Mouse (Mus musculus): ENCODE data around the gene Slc17a5. TPM values are rescaled to one million over a fixed set of nuclear protein-coding genes. Genes with fewer than 3 reads are reported as not detected.

The Slc17a5 gene
- polyA plus RNA-seq (2016; fragmentation: Nextera tagmentation; extraction: Ambion mirVana) = 10.5 and 13.0 TPM in 2 replicates

DNA sequence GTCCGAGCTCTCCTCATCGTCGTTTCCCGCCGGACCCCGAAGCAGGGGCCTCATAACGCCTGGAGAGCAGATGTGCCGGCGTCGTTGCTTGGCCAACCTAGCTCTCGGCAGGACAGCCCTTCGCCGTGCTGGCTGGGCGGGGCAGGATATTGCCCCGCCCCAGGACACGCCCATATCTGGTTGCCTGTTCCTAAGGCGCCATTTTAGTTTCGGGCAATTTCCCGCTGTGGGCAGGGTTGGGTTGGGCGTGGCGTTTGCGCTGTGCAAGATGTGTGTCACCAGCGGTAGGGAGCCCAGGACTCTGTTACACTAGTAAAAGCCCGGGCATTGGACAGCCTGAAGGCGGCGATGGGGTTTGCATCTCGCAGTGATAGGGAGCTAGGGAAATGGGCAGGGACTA is at the start of gene Slc17a5:
Slc17a5 (minus strand) TSS at position 128 of the 400 bp plus-strand sequence.
- Histone ChIP-seq H3K36me3 (peaks cover 16% of the 10 kb centered on the region; the same call in 1 of the 2 replicates), H3K27me3 (ENCODE audit: low read depth, poor library complexity, severe bottlenecking) (no peaks in the 10 kb centered on the region), H3K27ac (peak within 1 kb of the TSS; percentile 92), H3K9me3 (replicated peaks) (no peaks in the 10 kb centered on the region), H3K4me3 (peak within 1 kb of the TSS; percentile 77), H3K4me1 (peaks cover 10% of the 10 kb centered on the region; the same call in 1 of the 2 replicates)
- 0% methylated on average over 27 of the region's 27 CpGs for WGBS
- peak; percentile 98 for DNase-seq (ENCODE audit: low spot score)

- H3K27me3 ChIP-seq (ENCODE audit: low read depth, poor library complexity, severe bottlenecking) = no peaks in the 10 kb centered on the region
- H3K36me3 ChIP-seq = no peaks in the 10 kb centered on the region
- H3K9me3 ChIP-seq (replicated peaks) = no peaks in the 10 kb centered on the region
- WGBS = 93% methylated on average over 3 of the region's 3 CpGs
- 0 out of 2 replicates have a peak, but pooled peaks cover 4% of the 10 kb centered on the region for H3K4me1 ChIP-seq
- no peak overlapping the region for H3K4me3 ChIP-seq
- DNase-seq (ENCODE audit: low spot score) = no peak
- H3K27ac ChIP-seq = no peak overlapping the region
Measured at GRCm38 (mm10) chr9:78633976-78634375, 46.1 kb upstream of the Slc17a5 start.

- H3K27ac ChIP-seq = no peak overlapping the region
- no peak for DNase-seq (ENCODE audit: low spot score)
- no peaks in the 10 kb centered on the region for H3K36me3 ChIP-seq
- H3K4me3 ChIP-seq = no peak overlapping the region
- 0 out of 2 replicates have a peak, but pooled peaks cover 4% of the 10 kb centered on the region for H3K4me1 ChIP-seq
- WGBS = 89% methylated on average over 6 of the region's 6 CpGs
- H3K27me3 ChIP-seq (ENCODE audit: low read depth, poor library complexity, severe bottlenecking) = no peaks in the 10 kb centered on the region
- no peaks in the 10 kb centered on the region for H3K9me3 ChIP-seq (replicated peaks)
Measured at GRCm38 (mm10) chr9:78631755-78632434, 44.1 kb upstream of the Slc17a5 start.

DNA sequence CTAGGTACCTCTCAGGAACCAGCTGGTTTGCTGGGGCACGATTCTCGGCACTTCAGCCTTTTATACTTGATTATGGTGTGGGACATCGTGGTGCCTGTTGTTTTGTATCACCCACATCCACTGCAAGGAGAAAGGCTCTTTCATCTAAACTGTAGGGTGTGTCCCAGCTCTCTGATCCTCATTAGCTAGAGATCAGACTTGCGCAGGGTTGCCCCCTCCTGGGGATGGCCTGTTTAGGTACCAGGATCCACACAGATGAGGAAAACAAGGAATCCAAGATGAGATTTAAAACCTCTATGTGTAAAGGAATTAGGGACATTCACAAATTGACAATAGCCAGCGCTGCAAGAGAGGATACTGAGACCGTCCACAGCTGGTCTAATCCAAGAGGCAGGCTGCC is 42.1 kb upstream of the Slc17a5 start:
- Histone ChIP-seq H3K4me1 (0 out of 2 replicates have a peak, but pooled peaks cover 4% of the 10 kb centered on the region), H3K4me3 (no peak overlapping the region), H3K36me3 (no peaks in the 10 kb centered on the region), H3K27me3 (ENCODE audit: low read depth, poor library complexity, severe bottlenecking) (no peaks in the 10 kb centered on the region), H3K9me3 (replicated peaks) (no peaks in the 10 kb centered on the region), H3K27ac (no peak overlapping the region)
- DNase-seq (ENCODE audit: low spot score) = no peak
- 54% methylated on average over 6 of the region's 6 CpGs for whole genome bisulfite sequencing

- Histone ChIP-seq H3K27me3 (ENCODE audit: low read depth, poor library complexity, severe bottlenecking) (no peaks in the 10 kb centered on the region), H3K36me3 (no peaks in the 10 kb centered on the region), H3K27ac (no peak overlapping the region), H3K9me3 (replicated peaks) (no peaks in the 10 kb centered on the region), H3K4me1 (no peaks in the 10 kb centered on the region), H3K4me3 (no peak overlapping the region)
- DNase-seq (ENCODE audit: low spot score) = no peak
- 83% methylated on average over 10 of the region's 10 CpGs for WGBS
Measured at GRCm38 (mm10) chr9:78623301-78623747, 35.5 kb upstream of the Slc17a5 start.

- no peak overlapping the region for H3K27ac ChIP-seq
- H3K9me3 ChIP-seq (replicated peaks) = no peaks in the 10 kb centered on the region
- WGBS = 84% methylated on average over 9 of the region's 9 CpGs
- peaks cover 10% of the 10 kb centered on the region for H3K27me3 ChIP-seq (ENCODE audit: low read depth, poor library complexity, severe bottlenecking)
- no peaks in the 10 kb centered on the region for H3K36me3 ChIP-seq
- DNase-seq (ENCODE audit: low spot score) = no peak
- no peak overlapping the region for H3K4me3 ChIP-seq
- peaks cover 16% of the 10 kb centered on the region for H3K4me1 ChIP-seq
Measured at GRCm38 (mm10) chr9:78619285-78619684, 31.4 kb upstream of the Slc17a5 start.

DNA sequence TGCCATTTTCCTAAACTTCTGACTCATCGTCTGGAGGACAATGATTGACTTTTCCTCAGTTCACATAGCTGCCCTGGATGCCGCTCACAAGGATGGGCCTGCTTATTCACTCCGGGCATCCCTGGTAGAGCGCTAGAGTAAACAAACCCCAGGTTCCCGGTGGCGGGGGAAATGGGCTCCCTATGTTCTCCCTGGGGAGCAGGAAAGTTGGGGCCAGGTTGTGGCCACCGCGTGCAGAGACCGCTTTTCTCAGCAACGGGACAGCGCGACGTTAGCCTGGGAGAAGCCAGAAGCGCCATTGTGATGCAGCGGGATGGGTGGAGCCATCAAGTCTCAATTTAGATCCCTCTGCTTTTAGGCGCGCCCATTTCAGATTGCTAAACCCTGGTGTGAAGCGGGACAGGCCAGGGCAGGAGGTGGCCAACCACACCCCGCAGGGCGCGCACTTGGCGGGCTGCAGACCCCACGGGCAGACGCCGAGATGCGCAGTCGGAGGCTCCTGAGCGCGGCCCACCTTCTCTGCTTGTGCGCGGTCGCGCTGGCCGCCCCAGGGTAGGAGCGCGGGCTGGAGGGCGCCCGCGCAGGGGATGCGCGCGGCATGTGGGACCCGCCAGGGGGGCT is 27.7 kb upstream of the Slc17a5 start, which contains the start of gene Cd109:
Cd109 (plus strand) TSS at position 146 of the 621 bp plus-strand sequence.
- H3K4me3 ChIP-seq = peak within 1 kb of the TSS; percentile 70
- no peaks in the 10 kb centered on the region for H3K36me3 ChIP-seq
- peak within 1 kb of the TSS; percentile 89 for H3K27ac ChIP-seq
- peaks cover 14% of the 10 kb centered on the region for H3K27me3 ChIP-seq (ENCODE audit: low read depth, poor library complexity, severe bottlenecking)
- H3K4me1 ChIP-seq = peaks cover 16% of the 10 kb centered on the region
- WGBS = under 1% methylated on average over 43 of the region's 43 CpGs
- peak; percentile 76 for DNase-seq (ENCODE audit: low spot score)
- no peaks in the 10 kb centered on the region for H3K9me3 ChIP-seq (replicated peaks)

- no peaks in the 10 kb centered on the region for H3K9me3 ChIP-seq (replicated peaks)
- H3K4me1 ChIP-seq = peaks cover 16% of the 10 kb centered on the region
- H3K27me3 ChIP-seq (ENCODE audit: low read depth, poor library complexity, severe bottlenecking) = peaks cover 14% of the 10 kb centered on the region
- no peak for DNase-seq (ENCODE audit: low spot score)
- no peak overlapping the region for H3K4me3 ChIP-seq
- H3K27ac ChIP-seq = no peak overlapping the region
- no peaks in the 10 kb centered on the region for H3K36me3 ChIP-seq
- WGBS = 77% methylated on average over 6 of the region's 6 CpGs
Measured at GRCm38 (mm10) chr9:78614201-78614600, 26.4 kb upstream of the Slc17a5 start.

- H3K27ac ChIP-seq = no peak overlapping the region
- no peak for DNase-seq (ENCODE audit: low spot score)
- H3K4me1 ChIP-seq = no peaks in the 10 kb centered on the region
- 69% methylated on average over 4 of the region's 4 CpGs for WGBS
- H3K27me3 ChIP-seq (ENCODE audit: low read depth, poor library complexity, severe bottlenecking) = no peaks in the 10 kb centered on the region
- no peaks in the 10 kb centered on the region for H3K9me3 ChIP-seq (replicated peaks)
- no peak overlapping the region for H3K4me3 ChIP-seq
- H3K36me3 ChIP-seq = no peaks in the 10 kb centered on the region
Measured at GRCm38 (mm10) chr9:78601046-78601730, 13.3 kb upstream of the Slc17a5 start.

GRCm38 (mm10) chr9:78599927-78600326 is 12.1 kb upstream of the Slc17a5 start:
- Histone ChIP-seq H3K27ac (no peak overlapping the region), H3K4me3 (no peak overlapping the region), H3K9me3 (replicated peaks) (no peaks in the 10 kb centered on the region), H3K36me3 (no peaks in the 10 kb centered on the region), H3K4me1 (no peaks in the 10 kb centered on the region), H3K27me3 (ENCODE audit: low read depth, poor library complexity, severe bottlenecking) (no peaks in the 10 kb centered on the region)
- DNase-seq (ENCODE audit: low spot score) = no peak
- 81% methylated on average over 5 of the region's 5 CpGs for WGBS

DNA sequence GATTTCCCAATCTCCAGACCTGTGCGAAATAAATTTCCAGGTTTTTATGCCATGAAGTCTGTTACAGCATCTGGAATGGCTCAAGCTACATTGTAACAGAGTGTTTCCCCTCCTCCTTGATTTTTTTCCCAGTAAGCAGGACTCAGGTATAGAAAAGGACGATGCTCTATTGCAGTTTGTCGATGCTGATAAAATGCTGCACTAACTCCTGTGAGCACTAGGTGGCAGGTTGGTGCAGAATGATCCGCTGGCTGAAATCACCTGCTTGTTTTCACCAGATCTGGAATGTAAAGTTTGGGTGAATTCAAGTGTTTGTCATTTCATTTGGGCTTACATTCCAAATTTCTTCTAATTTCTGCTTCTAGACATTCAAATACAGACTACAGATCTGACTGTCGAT is 9.0 kb upstream of the Slc17a5 start:
- Histone ChIP-seq H3K27ac (no peak overlapping the region), H3K27me3 (ENCODE audit: low read depth, poor library complexity, severe bottlenecking) (no peaks in the 10 kb centered on the region)

DNA sequence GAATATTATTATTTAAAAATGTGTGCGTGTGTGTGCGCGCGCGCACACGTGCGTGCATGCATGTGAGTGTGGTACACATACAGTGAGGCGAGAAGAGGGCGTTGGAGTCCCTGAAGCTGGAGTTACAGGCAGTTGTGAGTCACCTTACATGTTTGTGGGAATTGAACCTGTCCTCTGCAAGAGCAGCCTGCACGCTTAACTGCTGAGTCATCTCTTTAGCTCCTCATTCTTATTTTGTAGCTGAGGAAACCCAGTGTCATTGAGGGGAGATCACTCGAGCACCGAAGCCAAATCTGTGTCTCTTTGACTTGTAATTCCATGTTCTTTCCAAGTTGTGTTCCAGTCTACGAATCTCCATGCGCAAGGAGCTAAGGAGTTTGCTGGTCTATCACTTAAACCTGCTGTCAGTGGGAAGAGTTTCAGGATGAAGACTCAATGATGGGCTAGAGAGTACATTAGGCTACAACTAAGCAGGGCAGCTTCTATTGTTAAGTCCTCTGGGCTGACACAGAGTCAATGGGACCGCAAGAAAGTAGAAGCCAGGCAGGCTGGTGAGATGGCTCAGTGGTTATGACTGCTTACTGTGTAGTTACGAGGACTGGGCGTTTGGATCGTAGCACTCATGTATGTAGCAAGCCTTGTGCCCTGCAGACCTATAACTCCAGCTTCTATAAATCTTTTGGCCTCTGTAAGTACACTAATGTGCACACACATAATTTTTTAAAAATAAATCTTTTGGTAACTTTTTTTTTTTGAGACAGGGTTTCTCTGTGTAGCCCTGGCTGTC is 8.1 kb upstream of the Slc17a5 start:
- H3K27me3 ChIP-seq (ENCODE audit: low read depth, poor library complexity, severe bottlenecking) = no peaks in the 10 kb centered on the region
- WGBS = 92% methylated on average over 18 of the region's 18 CpGs
- no peak for DNase-seq (ENCODE audit: low spot score)

More for the DNA sequence above, 9.0 kb upstream of the Slc17a5 start:
- WGBS = 6% methylated on average over 5 of the region's 5 CpGs
- Histone ChIP-seq H3K4me1 (no peaks in the 10 kb centered on the region), H3K36me3 (no peaks in the 10 kb centered on the region), H3K9me3 (replicated peaks) (no peaks in the 10 kb centered on the region), H3K4me3 (no peak overlapping the region)
- no peak for DNase-seq (ENCODE audit: low spot score)

More for the DNA sequence above, 8.1 kb upstream of the Slc17a5 start:
- Histone ChIP-seq H3K36me3 (no peaks in the 10 kb centered on the region), H3K9me3 (replicated peaks) (no peaks in the 10 kb centered on the region), H3K4me1 (no peaks in the 10 kb centered on the region), H3K4me3 (no peak overlapping the region), H3K27ac (no peak overlapping the region)

Data from limb, embryonic 10.5 days (tissue).